Mouse (Mus musculus) adrenal gland, postnatal 25 days (tissue): ENCODE data around the gene Lap3. TPM values are rescaled to one million over a fixed set of nuclear protein-coding genes. Genes with fewer than 3 reads are reported as not detected.

Experiments used
- DNase-seq: peaks from one replicate; pipeline ENCODE4 v3.0.0; 2021; ENCODE audit warnings: mixed read lengths
- long read RNA-seq: library from polyadenylated mRNA; stranded (forward); transcript quantifications from one replicate; pipeline ENCODE4 v2.0.0, GENCODE M21; 2021
- total RNA-seq: library from RNA; stranded (reverse); gene quantifications from 2 replicates; pipeline ENCODE4 v1.2.3, GENCODE M21; 2021

Lap3 gene
- total RNA-seq, result 54.5 and 61.8 TPM in 2 replicates
- long read RNA-seq, transcript Lap3-201 (13 exons, 2,267 nt), result major isoform, 251 of 277 reads
- long read RNA-seq, partial matches to known transcripts, result 17 of 277 reads
- long read RNA-seq, other reads (novel, unspliced or antisense), result 9 of 277 reads

DNA sequence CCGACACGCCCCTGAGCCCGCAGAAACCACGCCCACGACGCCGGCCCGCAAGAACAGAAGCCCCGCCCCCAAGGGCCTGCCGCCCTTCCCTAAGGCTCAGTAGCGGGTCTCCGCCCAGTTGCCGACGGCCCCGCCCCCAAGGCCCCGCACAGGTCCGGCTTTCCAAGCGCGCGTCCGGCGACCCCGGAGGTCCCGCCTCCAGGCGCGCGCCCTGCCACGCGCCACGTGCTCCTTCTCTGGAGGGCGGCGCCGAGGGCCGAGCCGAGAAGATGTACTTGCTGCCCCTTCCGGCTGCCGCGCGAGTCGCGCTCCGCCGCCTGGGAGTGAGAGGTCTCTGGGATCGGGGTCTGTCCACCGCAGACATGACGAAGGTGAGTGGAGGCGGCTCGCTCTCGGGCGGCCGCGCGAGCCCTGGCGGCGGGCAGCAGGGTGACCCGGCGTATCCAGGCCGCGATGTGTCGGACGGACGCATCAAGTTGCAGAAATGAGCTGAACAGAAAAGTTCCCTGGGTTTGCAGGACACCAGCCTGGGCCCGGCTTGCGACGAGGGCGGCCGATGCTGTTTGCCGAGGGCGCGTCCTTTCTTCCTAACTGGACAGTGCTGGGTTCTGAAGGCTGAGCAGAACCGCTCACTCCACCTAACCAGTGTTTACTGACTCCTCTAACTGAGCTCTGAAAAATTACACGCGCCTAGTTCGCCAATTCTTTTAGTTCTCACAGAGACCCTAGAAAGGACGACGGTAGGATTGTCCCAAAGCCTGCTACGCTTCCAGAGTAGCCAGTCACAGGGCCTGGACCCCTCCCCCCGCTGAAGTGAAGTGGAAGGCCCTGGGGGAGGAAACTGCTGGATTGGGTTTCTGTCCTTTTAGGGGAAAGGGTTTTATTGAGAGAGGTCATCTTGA, at the start of gene Lap3:
Gene Lap3, plus strand, starts transcription at position 184 of the 902 bp plus-strand sequence.
- peak; percentile 100 for DNase-seq

- DNase-seq, result no peak
Observed at GRCm38 (mm10) chr5:45444130-45444832, 48.9 kb upstream of the Lap3 start.

DNA sequence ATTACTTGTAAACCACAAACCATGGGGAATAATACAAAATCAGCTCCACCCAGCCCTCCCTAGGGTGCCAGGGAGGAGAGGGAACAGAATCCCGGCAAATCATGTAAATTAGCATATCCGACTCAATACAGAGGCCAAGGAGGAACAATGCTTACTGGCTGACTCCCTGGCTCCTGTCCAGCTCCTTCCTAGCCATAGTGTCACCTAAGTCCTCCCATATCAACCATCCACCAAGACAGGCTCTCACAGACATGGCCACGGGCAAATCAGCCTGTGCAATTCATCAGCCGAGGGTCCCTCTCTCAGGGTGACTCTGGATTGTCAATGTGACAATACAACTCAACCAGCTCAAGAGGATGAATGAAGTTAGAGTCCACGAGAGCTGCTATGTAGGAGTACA, 44.5 kb upstream of the Lap3 start:
- DNase-seq, result no peak

DNA sequence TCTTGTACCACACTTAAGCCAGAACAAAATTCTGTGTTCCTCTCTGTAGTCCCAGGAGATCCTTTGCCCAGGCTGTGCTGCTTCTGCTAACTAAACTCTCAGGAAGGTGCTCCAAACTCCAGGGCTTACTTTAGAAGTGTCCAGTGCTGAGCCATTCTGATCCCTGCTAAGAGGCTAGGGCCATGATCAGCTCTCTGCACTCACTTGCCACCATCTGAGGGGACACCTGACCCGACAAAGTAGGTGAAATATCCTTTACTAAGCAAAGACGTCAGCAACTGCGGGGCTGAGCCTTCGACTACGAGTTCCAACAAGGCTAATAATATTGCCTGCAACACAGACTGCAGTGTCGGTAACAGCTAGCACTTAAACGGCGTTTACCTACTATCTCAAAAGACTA, 44.0 kb upstream of the Lap3 start:
- DNase-seq, result no peak

DNA sequence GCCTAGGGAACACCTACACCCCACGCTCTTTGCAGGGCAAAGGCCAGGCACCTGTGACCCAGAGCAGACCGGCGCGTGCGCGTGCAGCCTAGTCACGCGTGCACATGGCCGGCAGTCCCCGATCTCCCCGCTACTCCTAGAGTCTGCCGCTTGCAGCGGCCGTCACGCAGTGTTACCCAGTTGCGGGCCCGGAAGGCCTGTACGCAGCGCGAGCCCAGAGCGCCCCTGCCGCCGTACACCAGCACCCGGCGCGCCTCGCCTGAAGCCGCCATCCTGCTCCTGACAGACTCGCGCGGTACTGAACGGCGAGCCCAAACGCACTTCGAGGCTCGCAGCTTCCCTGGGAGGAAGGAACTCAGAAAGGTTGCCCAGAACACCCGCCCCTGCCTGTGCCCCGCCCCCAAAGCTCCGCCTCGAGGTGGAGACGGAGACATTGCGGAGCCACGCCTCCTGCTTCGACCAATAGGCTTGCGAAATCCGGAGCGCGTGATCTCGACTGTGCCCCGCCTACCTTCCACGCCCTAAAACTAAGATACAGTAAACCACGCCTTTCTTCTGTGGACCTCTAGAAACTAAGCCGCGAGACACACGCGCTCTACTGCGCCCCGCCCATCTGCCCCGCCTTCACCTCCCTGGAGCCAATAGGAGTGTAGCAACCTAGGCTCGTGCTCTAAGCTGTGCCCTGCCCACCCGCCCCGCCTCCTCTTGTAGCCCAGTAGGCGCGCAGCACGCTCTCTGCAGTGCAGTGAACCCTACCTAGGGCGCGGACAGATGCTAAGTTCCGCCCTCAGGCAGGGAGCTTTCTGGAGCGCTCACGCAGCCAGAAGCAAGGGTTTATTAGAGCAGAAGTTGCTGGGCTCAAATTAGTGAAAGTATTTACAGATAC, 43.1 kb upstream of the Lap3 start, which contains the start of gene Qdpr:
Gene Qdpr, minus strand, starts transcription at position 406 of the 886 bp plus-strand sequence.
- DNase-seq, result peak; percentile 96

DNA sequence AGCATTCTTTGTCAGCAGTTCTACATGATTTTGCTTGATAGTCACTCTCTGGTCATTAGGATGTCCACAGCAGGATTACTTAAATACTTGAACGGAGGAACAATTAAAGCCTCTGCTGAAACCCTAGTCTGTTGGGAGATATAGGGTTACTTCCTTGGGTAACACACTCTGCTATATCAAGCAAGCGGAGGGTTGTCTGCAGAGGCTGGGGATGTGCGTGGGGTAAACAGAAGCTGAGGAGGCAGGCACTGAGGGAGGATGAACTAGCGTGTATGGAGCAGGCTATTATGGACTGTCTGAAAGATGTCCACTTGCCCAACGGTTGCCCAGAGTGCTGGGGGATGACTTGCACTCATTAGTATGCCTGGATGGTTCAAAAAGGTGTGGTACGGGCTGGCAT, 39.7 kb upstream of the Lap3 start, which contains the start of gene Clrn2:
Gene Clrn2, plus strand, starts transcription at position 301 of the 400 bp plus-strand sequence.
- DNase-seq, result no peak

- DNase-seq, result no peak
Observed at GRCm38 (mm10) chr5:45454456-45454855, 38.7 kb upstream of the Lap3 start.

GRCm38 (mm10) chr5:45472880-45473450, 20.2 kb upstream of the Lap3 start:
- DNase-seq, result peak; percentile 24

DNA sequence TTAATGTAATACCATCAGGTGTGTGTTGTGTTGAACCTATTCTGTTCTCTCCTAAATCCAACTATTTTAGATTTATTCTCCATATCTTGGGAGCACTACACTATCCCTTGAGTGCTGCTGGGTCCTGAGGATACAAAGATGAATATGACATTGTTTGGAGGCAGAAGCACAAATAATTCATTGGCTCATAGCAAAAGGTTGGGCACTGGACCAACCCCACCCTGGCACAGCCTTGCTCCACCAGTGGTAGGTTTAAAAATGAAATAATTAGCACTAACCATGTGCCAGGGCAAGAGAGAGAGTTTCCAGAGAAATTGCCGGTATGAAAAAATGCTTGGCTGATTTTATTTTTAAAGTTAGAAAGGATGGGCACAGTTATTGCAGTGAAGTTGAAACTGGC, 19.7 kb upstream of the Lap3 start:
- no peak for DNase-seq

- no peak for DNase-seq
Observed at GRCm38 (mm10) chr5:45474215-45474614, 19.0 kb upstream of the Lap3 start.

DNA sequence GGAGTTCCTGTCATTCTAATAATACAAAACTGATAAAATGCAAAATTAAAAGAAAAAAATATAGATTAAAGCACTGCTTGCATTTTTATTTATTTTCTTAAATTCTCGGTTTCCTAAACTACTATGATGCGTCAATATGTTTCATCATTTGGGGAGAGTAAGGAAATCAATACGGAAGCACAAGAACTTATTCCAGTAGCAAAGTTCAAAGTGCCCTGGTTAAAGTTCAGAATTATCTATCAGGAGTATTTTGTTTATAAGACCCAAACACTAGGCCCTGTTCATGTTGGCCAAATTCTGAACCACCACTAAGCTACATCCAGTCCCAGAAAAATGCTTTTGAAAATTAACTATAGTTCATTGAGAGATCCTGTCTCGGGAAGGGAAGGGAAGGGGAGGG, 18.4 kb upstream of the Lap3 start:
- DNase-seq, result no peak

DNA sequence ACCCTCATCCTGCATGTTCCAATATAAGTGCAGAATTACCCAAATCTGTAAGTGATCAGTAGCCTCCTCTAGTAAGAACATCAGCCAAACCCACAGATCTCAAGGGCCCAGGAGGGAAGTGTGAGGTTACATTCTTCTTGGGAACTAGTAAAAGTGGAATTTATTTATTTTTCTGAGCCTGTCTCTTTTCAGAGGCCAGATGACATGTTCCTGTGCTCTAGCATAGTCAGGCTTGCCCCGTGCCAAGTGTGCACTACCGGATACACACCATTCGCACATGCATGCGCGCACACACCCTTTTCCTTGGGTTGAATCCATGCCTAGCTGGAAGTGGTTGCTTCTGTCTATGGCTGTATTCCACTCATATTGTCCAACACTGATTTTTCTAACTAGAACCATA, 17.4 kb upstream of the Lap3 start:
- no peak for DNase-seq

DNA sequence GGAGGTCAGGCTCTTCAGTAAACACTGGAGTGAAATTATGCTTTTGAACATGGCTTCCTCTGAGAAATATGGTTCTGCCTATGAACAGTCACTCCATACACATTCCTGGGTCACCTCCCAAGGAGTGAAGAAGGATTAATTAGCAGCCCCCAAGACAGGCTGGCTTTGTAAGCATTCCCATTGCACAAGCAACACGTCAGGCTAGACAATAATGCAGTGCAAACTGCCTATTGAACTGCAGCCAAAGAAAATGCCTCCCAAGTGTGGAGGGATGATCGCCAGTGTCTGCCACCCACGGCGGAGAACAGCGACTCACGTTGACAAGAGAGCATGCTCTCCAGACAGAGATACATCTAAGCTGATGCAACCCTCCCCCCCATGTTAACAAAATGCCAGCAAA, 16.9 kb upstream of the Lap3 start:
- DNase-seq, result no peak

- DNase-seq, result no peak
Observed at GRCm38 (mm10) chr5:45477601-45478000, 15.6 kb upstream of the Lap3 start.

- no peak for DNase-seq
Observed at GRCm38 (mm10) chr5:45480066-45480465, 13.1 kb upstream of the Lap3 start.

DNA sequence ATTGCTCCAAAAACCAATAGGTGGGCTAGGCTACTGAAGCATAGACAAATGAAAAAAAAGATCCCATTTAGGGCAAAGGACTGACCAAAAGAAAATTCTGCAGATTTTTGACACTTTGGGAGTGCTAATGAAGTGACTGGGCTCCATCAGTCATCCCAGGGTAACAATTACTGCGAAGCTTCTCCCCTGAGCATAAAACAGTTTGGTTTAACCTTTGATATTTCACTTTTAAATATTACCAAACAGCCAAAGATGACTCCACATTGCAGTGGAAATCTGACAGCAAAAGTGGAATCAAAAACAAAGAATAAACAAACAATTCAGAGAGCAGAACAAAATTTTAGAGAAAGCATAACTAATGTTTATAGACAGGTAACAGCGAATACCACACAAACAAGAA, 12.0 kb upstream of the Lap3 start:
- no peak for DNase-seq

DNA sequence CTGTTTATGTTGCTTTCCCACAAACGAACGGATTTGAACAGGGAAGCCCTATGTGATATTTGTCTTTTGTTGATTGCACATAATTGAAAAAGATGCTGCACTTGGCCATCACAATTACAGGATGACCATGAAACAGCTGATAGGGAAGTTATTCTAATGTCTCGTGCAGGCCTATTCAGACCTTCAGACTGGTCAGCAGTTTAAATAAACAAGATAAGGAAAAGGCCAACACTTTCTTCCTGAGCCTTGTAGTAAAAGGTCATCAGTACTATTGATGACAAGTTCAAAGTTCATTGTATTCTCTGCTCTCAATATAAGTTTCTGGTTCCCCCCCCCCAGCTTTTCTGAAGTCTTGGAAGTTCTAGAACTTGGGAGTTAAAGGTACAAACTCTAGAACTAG, 10.6 kb upstream of the Lap3 start:
- no peak for DNase-seq

DNA sequence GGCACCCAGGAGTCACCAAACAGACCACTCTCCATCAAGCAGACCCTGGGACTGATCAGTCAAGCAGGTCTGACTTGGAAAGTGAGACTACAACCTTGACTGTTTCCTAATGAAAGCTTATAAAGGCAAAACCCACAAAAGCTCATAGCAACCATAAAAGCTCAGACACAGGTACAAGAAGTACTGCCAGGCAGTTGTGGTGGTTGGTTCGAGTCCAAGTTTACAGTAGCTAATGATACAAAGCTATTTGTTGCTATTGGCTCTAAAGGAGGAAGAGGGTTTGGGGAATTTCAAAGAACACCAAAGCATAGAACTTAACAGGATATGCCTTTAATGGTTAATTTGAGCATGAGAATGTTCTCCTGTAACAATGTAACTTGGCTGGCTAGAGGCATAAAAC, 9.5 kb upstream of the Lap3 start:
- DNase-seq, result no peak

DNA sequence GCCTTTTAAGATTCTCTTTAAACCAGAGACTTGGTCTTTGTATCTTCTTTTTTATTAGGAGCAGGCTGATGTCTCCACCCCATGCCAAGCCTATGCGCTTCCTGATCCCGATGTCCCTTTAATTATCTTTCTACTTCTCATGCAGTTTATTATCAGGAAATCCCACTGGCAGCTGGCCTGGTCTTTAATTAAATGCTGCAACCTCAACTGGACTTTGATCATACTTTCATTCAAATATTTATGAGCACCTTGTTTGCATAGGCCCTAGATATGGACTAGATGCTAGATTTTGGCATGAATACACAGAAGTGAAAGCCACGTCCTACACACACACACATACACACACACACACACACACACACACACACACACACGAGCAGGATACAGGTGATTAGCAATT, 1.4 kb upstream of the Lap3 start:
- no peak for DNase-seq

GRCm38 (mm10) chr5:45494093-45494755, 1.1 kb downstream of the Lap3 start:
- no peak for DNase-seq

DNA sequence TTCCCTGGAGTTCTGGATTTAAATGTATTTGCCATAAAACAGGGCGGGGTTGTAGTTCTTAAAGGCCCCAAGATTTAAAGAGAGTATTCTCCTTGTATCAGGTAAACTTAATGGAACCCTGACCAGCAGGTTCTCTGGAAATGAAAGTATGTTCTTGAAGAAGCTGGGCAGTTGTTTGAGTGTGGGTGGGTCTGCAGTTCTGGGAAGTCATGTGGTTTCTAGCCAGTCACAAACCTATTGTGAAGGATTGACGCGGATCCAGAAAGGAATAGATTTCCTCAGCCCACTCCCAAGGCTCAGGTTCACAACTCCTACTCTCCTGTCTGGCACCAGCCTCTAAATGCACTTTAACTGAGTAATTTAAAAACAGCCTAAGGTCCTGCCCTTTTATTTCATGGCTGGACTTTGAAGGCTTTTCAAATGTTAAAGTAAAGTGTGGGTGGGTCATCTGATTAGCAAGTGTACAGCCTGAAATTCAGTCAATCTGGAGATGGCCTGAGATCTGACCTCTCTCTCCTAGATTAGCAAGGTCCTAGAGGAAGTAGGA, 2.3 kb downstream of the Lap3 start:
- no peak for DNase-seq
